Mouse (Mus musculus) stomach, embryonic 14.5 days (tissue): Measurements from ENCODE around the gene Sorbs1. TPM values are rescaled to one million over a fixed set of nuclear protein-coding genes. Genes with fewer than 3 reads are reported as not detected.

ENCODE experiments used
- ATAC-seq: fragments of 200-750 bp; cut with Nextera tagmentation; 2 replicates; pipeline ENCODE4 v1.8.0; 2017; ENCODE audit warnings: low read depth, moderate TSS enrichment; ENCODE audit not compliant: insufficient number of reproducible peaks, insufficient read depth, low FRiP score
- H3K27ac ChIP-seq: fragments of 300-500 bp; sonication (generic); 2 replicates; pipeline ENCODE4 v1.5.1; 2014; ENCODE audit warnings: mild to moderate bottlenecking, low read length, moderate library complexity, mixed read lengths
- H3K27me3 ChIP-seq: fragments of 300-500 bp; sonication (generic); 2 replicates; pipeline ENCODE4 v1.6.1; 2014; ENCODE audit warnings: low read length, control low read depth, mixed read lengths; ENCODE audit not compliant: control insufficient read depth, insufficient read depth
- H3K36me3 ChIP-seq: fragments of 300-500 bp; sonication (generic); 2 replicates; pipeline ENCODE4 v1.6.1; 2014; ENCODE audit warnings: mild to moderate bottlenecking, control low read depth, low read length, moderate library complexity, mixed read lengths; ENCODE audit not compliant: control insufficient read depth, insufficient read depth
- H3K4me1 ChIP-seq: fragments of 300-500 bp; sonication (generic); 2 replicates; pipeline ENCODE4 v1.6.1; 2014; ENCODE audit warnings: low read length, control low read depth, mixed read lengths; ENCODE audit not compliant: control insufficient read depth, insufficient read depth
- H3K4me2 ChIP-seq: fragments of 300-500 bp; sonication (generic); replicated peaks from 2 replicates; pipeline ENCODE4 v1.6.1; 2014; ENCODE audit warnings: low read depth, low read length, control low read depth
- H3K4me3 ChIP-seq: fragments of 300-500 bp; sonication (generic); 2 replicates; pipeline ENCODE4 v1.5.1; 2014; ENCODE audit warnings: low read depth, low read length, control low read depth
- H3K9ac ChIP-seq: fragments of 300-500 bp; sonication (generic); replicated peaks from 2 replicates; pipeline ENCODE4 v1.6.1; 2014; ENCODE audit warnings: low read depth, mild to moderate bottlenecking, control low read depth, low read length, moderate library complexity, mixed read lengths
- H3K9me3 ChIP-seq: fragments of 300-500 bp; sonication (generic); 2 replicates; pipeline ENCODE4 v1.6.1; 2016; ENCODE audit warnings: low read depth, low read length, control low read depth; ENCODE audit not compliant: control insufficient read depth
- WGBS: fragments of 180-500 bp; shearing (Covaris S2); extraction: QIAGEN DNeasy Blood & Tissue Kit; methylation state at CpG from one replicate; pipeline ENCODE4 v1.1.7; 2014; 5-methylcytosine and 5-hydroxymethylcytosine counted together
- polyA plus RNA-seq: library from polyadenylated mRNA; unstranded; fragments of >200 nt; fragmentation: Nextera tagmentation; extraction: Ambion mirVana; gene quantifications from 2 replicates; pipeline ENCODE4 v1.2.1, GENCODE M21; 2014

Sorbs1 gene
- polyA plus RNA-seq, 1 experiment from 2014 or later, result 84.0 TPM

GRCm38 (mm10) chr19:40435797-40436196 is 77.8 kb downstream of the Sorbs1 start:
- Histone ChIP-seq H3K27me3 (no peaks in the 10 kb centered on the region), H3K4me3 (no peak overlapping the region)

GRCm38 (mm10) chr19:40435045-40435444 is 78.5 kb downstream of the Sorbs1 start:
- H3K36me3 ChIP-seq, result no peaks in the 10 kb centered on the region
- no peaks in the 10 kb centered on the region for H3K9me3 ChIP-seq
- H3K4me2 ChIP-seq, result no peak overlapping the region
- no peak for ATAC-seq
- no peak overlapping the region for H3K27ac ChIP-seq
- H3K4me3 ChIP-seq, result no peak overlapping the region
- H3K9ac ChIP-seq, result no peak overlapping the region
- no peaks in the 10 kb centered on the region for H3K27me3 ChIP-seq
- peaks cover 12% of the 10 kb centered on the region; the same call in 1 of the 2 replicates for H3K4me1 ChIP-seq
- 86% methylated on average over 7 of the region's 7 CpGs for WGBS

More at GRCm38 (mm10) chr19:40435797-40436196, 77.8 kb downstream of the Sorbs1 start:
- no peaks in the 10 kb centered on the region for H3K36me3 ChIP-seq
- 78% methylated on average over 2 of the region's 2 CpGs for WGBS
- peaks cover 12% of the 10 kb centered on the region; the same call in 1 of the 2 replicates for H3K4me1 ChIP-seq
- no peak overlapping the region for H3K4me2 ChIP-seq
- no peaks in the 10 kb centered on the region for H3K9me3 ChIP-seq
- no peak overlapping the region for H3K27ac ChIP-seq
- no peak for ATAC-seq
- no peak overlapping the region for H3K9ac ChIP-seq

- no peak overlapping the region for H3K4me3 ChIP-seq
- H3K27me3 ChIP-seq, result no peaks in the 10 kb centered on the region
- H3K4me1 ChIP-seq, result peaks cover 12% of the 10 kb centered on the region; the same call in 1 of the 2 replicates
- no peaks in the 10 kb centered on the region for H3K36me3 ChIP-seq
- ATAC-seq, result no peak
- H3K4me2 ChIP-seq, result no peak overlapping the region
- no peak overlapping the region for H3K27ac ChIP-seq
- H3K9ac ChIP-seq, result no peak overlapping the region
- H3K9me3 ChIP-seq, result no peaks in the 10 kb centered on the region
- WGBS, result 84% methylated on average over 10 of the region's 10 CpGs
These were observed 79.3 kb downstream of the Sorbs1 start for GRCm38 (mm10) chr19:40434042-40434869.

GRCm38 (mm10) chr19:40433316-40433912 is 80.2 kb downstream of the Sorbs1 start:
- H3K4me2 ChIP-seq, result no peak overlapping the region
- no peaks in the 10 kb centered on the region for H3K36me3 ChIP-seq
- no peak for ATAC-seq
- no peaks in the 10 kb centered on the region for H3K27me3 ChIP-seq
- H3K9me3 ChIP-seq, result no peaks in the 10 kb centered on the region
- H3K9ac ChIP-seq, result no peak overlapping the region
- H3K4me1 ChIP-seq, result peaks cover 12% of the 10 kb centered on the region; the same call in 1 of the 2 replicates
- no peak overlapping the region for H3K4me3 ChIP-seq
- 80% methylated on average over 8 of the region's 8 CpGs for WGBS
- H3K27ac ChIP-seq, result no peak overlapping the region

GRCm38 (mm10) chr19:40431969-40432368 is 81.6 kb downstream of the Sorbs1 start:
- Histone ChIP-seq H3K4me1 (peaks cover 7% of the 10 kb centered on the region; the same call in 1 of the 2 replicates), H3K9ac (no peak overlapping the region), H3K27ac (no peak overlapping the region), H3K4me2 (no peak overlapping the region), H3K27me3 (no peaks in the 10 kb centered on the region), H3K9me3 (no peaks in the 10 kb centered on the region), H3K4me3 (no peak overlapping the region), H3K36me3 (no peaks in the 10 kb centered on the region)
- no peak for ATAC-seq
- WGBS, result 77% methylated on average over 4 of the region's 4 CpGs

GRCm38 (mm10) chr19:40429572-40429971 is 84.0 kb downstream of the Sorbs1 start:
- no peak overlapping the region for H3K4me2 ChIP-seq
- no peaks in the 10 kb centered on the region for H3K27me3 ChIP-seq
- no peak overlapping the region for H3K27ac ChIP-seq
- H3K4me1 ChIP-seq, result 0 out of 2 replicates have a peak, but pooled peaks cover 5% of the 10 kb centered on the region
- WGBS, result 62% methylated on average over 3 of the region's 3 CpGs
- H3K36me3 ChIP-seq, result no peaks in the 10 kb centered on the region
- H3K4me3 ChIP-seq, result no peak overlapping the region
- H3K9me3 ChIP-seq, result no peaks in the 10 kb centered on the region
- no peak overlapping the region for H3K9ac ChIP-seq
- no peak for ATAC-seq

GRCm38 (mm10) chr19:40429169-40429568 is 84.4 kb downstream of the Sorbs1 start:
- H3K9me3 ChIP-seq, result no peaks in the 10 kb centered on the region
- no peak for ATAC-seq

GRCm38 (mm10) chr19:40426103-40426960 is 87.2 kb downstream of the Sorbs1 start:
- Histone ChIP-seq H3K4me3 (no peak overlapping the region), H3K36me3 (no peaks in the 10 kb centered on the region), H3K9me3 (no peaks in the 10 kb centered on the region), H3K9ac (no peak overlapping the region), H3K27ac (no peak overlapping the region), H3K4me2 (no peak overlapping the region), H3K27me3 (no peaks in the 10 kb centered on the region), H3K4me1 (0 out of 2 replicates have a peak, but pooled peaks cover 5% of the 10 kb centered on the region)
- WGBS, result 87% methylated on average over 16 of the region's 16 CpGs
- ATAC-seq, result 0 out of 2 replicates have a peak, but pooled peaks have one; percentile 17

More at GRCm38 (mm10) chr19:40429169-40429568, 84.4 kb downstream of the Sorbs1 start:
- H3K9ac ChIP-seq, result no peak overlapping the region
- WGBS, result 79% methylated on average over 3 of the region's 3 CpGs
- H3K27me3 ChIP-seq, result no peaks in the 10 kb centered on the region
- 0 out of 2 replicates have a peak, but pooled peaks cover 5% of the 10 kb centered on the region for H3K4me1 ChIP-seq
- no peak overlapping the region for H3K4me2 ChIP-seq
- no peak overlapping the region for H3K27ac ChIP-seq
- H3K4me3 ChIP-seq, result no peak overlapping the region
- H3K36me3 ChIP-seq, result no peaks in the 10 kb centered on the region
